Mouse (Mus musculus) right cerebral cortex, postnatal 4 days (tissue): Measurements from ENCODE around the gene Ly6g6c.

ENCODE experiments used
- DNase-seq: peaks from one replicate; pipeline ENCODE4 v3.0.0-alpha.2; 2022

Gene Ly6g6c

GRCm38 (mm10) chr17:35064951-35065947 lies at the start of gene Ly6g6c:
Ly6g6c (plus strand) TSS chr17:35065388.
- no peak for DNase-seq

GRCm38 (mm10) chr17:35016376-35016775 lies 48.8 kb upstream of the Ly6g6c start, which contains the start of gene Vwa7:
Vwa7 (plus strand) TSS chr17:35016579.
- peak; percentile 44 for DNase-seq

- DNase-seq, result no peak
Measured at GRCm38 (mm10) chr17:35016791-35017705, 48.1 kb upstream of the Ly6g6c start.

- DNase-seq, result no peak
Measured at GRCm38 (mm10) chr17:35017706-35018030, 47.5 kb upstream of the Ly6g6c start.

- no peak for DNase-seq
Measured at GRCm38 (mm10) chr17:35018171-35018570, 47.0 kb upstream of the Ly6g6c start.

GRCm38 (mm10) chr17:35019894-35020293 lies 45.3 kb upstream of the Ly6g6c start:
- no peak for DNase-seq

- no peak for DNase-seq
Measured at GRCm38 (mm10) chr17:35020551-35020950, 44.6 kb upstream of the Ly6g6c start.

- DNase-seq, result peak; percentile 84
Measured at GRCm38 (mm10) chr17:35021163-35021808, 43.9 kb upstream of the Ly6g6c start.

GRCm38 (mm10) chr17:35021842-35022477 lies 43.2 kb upstream of the Ly6g6c start:
- no peak for DNase-seq

GRCm38 (mm10) chr17:35022541-35023060 lies 42.6 kb upstream of the Ly6g6c start:
- no peak for DNase-seq

GRCm38 (mm10) chr17:35023221-35023620 lies 42.0 kb upstream of the Ly6g6c start:
- DNase-seq, result no peak

- no peak for DNase-seq
Measured at GRCm38 (mm10) chr17:35023756-35024155, 41.4 kb upstream of the Ly6g6c start.

- no peak for DNase-seq
Measured at GRCm38 (mm10) chr17:35024261-35024660, 40.9 kb upstream of the Ly6g6c start.

GRCm38 (mm10) chr17:35024691-35025488 lies 40.3 kb upstream of the Ly6g6c start:
- DNase-seq, result no peak

GRCm38 (mm10) chr17:35026206-35026605 lies 39.0 kb upstream of the Ly6g6c start:
- no peak for DNase-seq

GRCm38 (mm10) chr17:35027277-35028068 lies 37.7 kb upstream of the Ly6g6c start, which contains the start of gene Sapcd1:
Sapcd1 (minus strand) TSS chr17:35028016.
- DNase-seq, result peak; percentile 57

- DNase-seq, result no peak
Measured at GRCm38 (mm10) chr17:35028315-35028714, 36.9 kb upstream of the Ly6g6c start.

- DNase-seq, result no peak
Measured at GRCm38 (mm10) chr17:35029691-35030532, 35.3 kb upstream of the Ly6g6c start.

GRCm38 (mm10) chr17:35031272-35031671 lies 33.9 kb upstream of the Ly6g6c start:
- no peak for DNase-seq
